Mouse (Mus musculus) forebrain, embryonic 11.5 days (tissue): ENCODE results near the gene Hectd4. TPM values are rescaled to one million over a fixed set of nuclear protein-coding genes. Genes with fewer than 3 reads are reported as not detected.
A peak's percentile ranks its signal among the peaks of the same experiment; 100 is the strongest.

Experiments used
- ATAC-seq: fragments of 200-750 bp; cut with Nextera tagmentation; replicated peaks from 2 replicates; pipeline ENCODE4 v1.8.0; 2017; ENCODE audit warnings: moderate TSS enrichment; ENCODE audit not compliant: low FRiP score
- DNase-seq: peaks from one replicate; pipeline ENCODE4 v3.0.0-alpha.2; 2017; ENCODE audit warnings: low spot score
- H3K27ac ChIP-seq: fragments of 300-500 bp; sonication (generic); 2 replicates; pipeline ENCODE4 v1.5.1; 2014; ENCODE audit warnings: low read depth, low read length
- H3K27me3 ChIP-seq: fragments of 300-500 bp; sonication (generic); 2 replicates; pipeline ENCODE4 v1.6.1; 2014; ENCODE audit warnings: mild to moderate bottlenecking, low read length, mixed read lengths; ENCODE audit not compliant: control insufficient read depth, insufficient read depth
- H3K36me3 ChIP-seq: fragments of 300-500 bp; sonication (generic); 2 replicates; pipeline ENCODE4 v1.6.1; 2014; ENCODE audit warnings: mild to moderate bottlenecking, low read length, moderate library complexity, mixed read lengths; ENCODE audit not compliant: control insufficient read depth, insufficient read depth
- H3K4me1 ChIP-seq: fragments of 300-500 bp; sonication (generic); replicated peaks from 2 replicates; pipeline ENCODE4 v1.6.1; 2014; ENCODE audit warnings: low read length, mixed read lengths; ENCODE audit not compliant: control insufficient read depth, insufficient read depth
- H3K4me2 ChIP-seq: fragments of 300-500 bp; sonication (generic); 2 replicates; pipeline ENCODE4 v1.6.1; 2014; ENCODE audit warnings: low read depth, mild to moderate bottlenecking, low read length, moderate library complexity, mixed read lengths; ENCODE audit not compliant: severe bottlenecking
- H3K4me3 ChIP-seq: fragments of 300-500 bp; sonication (generic); 2 replicates; pipeline ENCODE4 v1.5.1; 2014; ENCODE audit warnings: low read depth, low read length
- H3K9ac ChIP-seq: fragments of 300-500 bp; sonication (generic); 2 replicates; pipeline ENCODE4 v1.6.1; 2014; ENCODE audit warnings: low read length
- H3K9me3 ChIP-seq: fragments of 300-500 bp; sonication (generic); 2 replicates; pipeline ENCODE4 v1.6.1; 2016; ENCODE audit warnings: low read length, mixed read lengths; ENCODE audit not compliant: control insufficient read depth
- WGBS: fragments of 180-500 bp; shearing (Covaris S2); extraction: QIAGEN DNeasy Blood & Tissue Kit; methylation state at CpG from one replicate; pipeline ENCODE4 v1.1.7; 2014; 5-methylcytosine and 5-hydroxymethylcytosine counted together
- polyA plus RNA-seq: library from polyadenylated mRNA; unstranded; fragments of >200 nt; fragmentation: Nextera tagmentation; extraction: Ambion mirVana; gene quantifications from 2 replicates; pipeline ENCODE4 v1.2.1, GENCODE M21; 2014

The Hectd4 gene
- polyA plus RNA-seq, 1 experiment from 2014 or later = 13.4 TPM

GRCm38 (mm10) chr5:121189182-121189581, 30.8 kb upstream of the Hectd4 start:
- H3K27ac ChIP-seq = no peak overlapping the region
- H3K4me1 ChIP-seq = peaks cover 14% of the 10 kb centered on the region; the same call in 1 of the 2 replicates
- no peaks in the 10 kb centered on the region for H3K36me3 ChIP-seq
- whole genome bisulfite sequencing = 85% methylated on average over 9 of the region's 9 CpGs
- ATAC-seq = no peak
- H3K27me3 ChIP-seq = no peaks in the 10 kb centered on the region
- no peak for DNase-seq
- H3K9me3 ChIP-seq = no peaks in the 10 kb centered on the region
- no peak overlapping the region for H3K9ac ChIP-seq
- H3K4me3 ChIP-seq = no peak overlapping the region
- no peak overlapping the region for H3K4me2 ChIP-seq

GRCm38 (mm10) chr5:121190210-121190835, 29.7 kb upstream of the Hectd4 start:
- Histone ChIP-seq H3K4me2 (peak overlapping the region; percentile 89), H3K9ac (peak overlapping the region; percentile 65), H3K4me1 (peaks cover 8% of the 10 kb centered on the region; the same call in 1 of the 2 replicates), H3K36me3 (no peaks in the 10 kb centered on the region), H3K4me3 (peak overlapping the region; percentile 52), H3K27me3 (no peaks in the 10 kb centered on the region), H3K27ac (no peak overlapping the region), H3K9me3 (no peaks in the 10 kb centered on the region)
- no peak for ATAC-seq
- 31% methylated on average over 21 of the region's 21 CpGs for WGBS
- no peak for DNase-seq

- peak within 1 kb of the TSS; percentile 52 for H3K4me3 ChIP-seq
- peak within 1 kb of the TSS; percentile 65 for H3K9ac ChIP-seq
- H3K36me3 ChIP-seq = no peaks in the 10 kb centered on the region
- H3K27ac ChIP-seq = peak within 1 kb of the TSS; percentile 53; the same call in 1 of the 2 replicates
- under 1% methylated on average over 90 of the region's 98 CpGs for WGBS
- H3K4me1 ChIP-seq = peaks cover 8% of the 10 kb centered on the region; the same call in 1 of the 2 replicates
- H3K4me2 ChIP-seq = peak within 1 kb of the TSS; percentile 89
- H3K9me3 ChIP-seq = no peaks in the 10 kb centered on the region
- DNase-seq (peak; percentile 94), ATAC-seq (peak; percentile 95)
- H3K27me3 ChIP-seq = no peaks in the 10 kb centered on the region
Observed at GRCm38 (mm10) chr5:121190836-121191583, 29.0 kb upstream of the Hectd4 start, which contains the start of gene Ptpn11. TSS of gene Ptpn11 (minus strand) at chr5:121191397.

- Histone ChIP-seq H3K9me3 (no peaks in the 10 kb centered on the region), H3K9ac (peak overlapping the region; percentile 65), H3K4me2 (peak overlapping the region; percentile 89), H3K27me3 (no peaks in the 10 kb centered on the region), H3K27ac (peak overlapping the region; percentile 53; the same call in 1 of the 2 replicates), H3K4me1 (peaks cover 8% of the 10 kb centered on the region; the same call in 1 of the 2 replicates), H3K4me3 (peak overlapping the region; percentile 52), H3K36me3 (no peaks in the 10 kb centered on the region)
- DNase-seq = no peak
- peak; percentile 8; the same call in 1 of the 2 replicates for ATAC-seq
- WGBS = 10% methylated on average over 17 of the region's 17 CpGs
Observed at GRCm38 (mm10) chr5:121191584-121191906, 28.5 kb upstream of the Hectd4 start.

GRCm38 (mm10) chr5:121194173-121194572, 25.8 kb upstream of the Hectd4 start:
- DNase-seq (no peak), ATAC-seq (no peak)
- WGBS = 27% methylated on average over 1 of the region's 1 CpGs
- Histone ChIP-seq H3K27ac (no peak overlapping the region), H3K36me3 (no peaks in the 10 kb centered on the region), H3K27me3 (no peaks in the 10 kb centered on the region), H3K9ac (no peak overlapping the region), H3K4me1 (peaks cover 4% of the 10 kb centered on the region; the same call in 1 of the 2 replicates), H3K9me3 (no peaks in the 10 kb centered on the region), H3K4me2 (no peak overlapping the region), H3K4me3 (no peak overlapping the region)

DNA sequence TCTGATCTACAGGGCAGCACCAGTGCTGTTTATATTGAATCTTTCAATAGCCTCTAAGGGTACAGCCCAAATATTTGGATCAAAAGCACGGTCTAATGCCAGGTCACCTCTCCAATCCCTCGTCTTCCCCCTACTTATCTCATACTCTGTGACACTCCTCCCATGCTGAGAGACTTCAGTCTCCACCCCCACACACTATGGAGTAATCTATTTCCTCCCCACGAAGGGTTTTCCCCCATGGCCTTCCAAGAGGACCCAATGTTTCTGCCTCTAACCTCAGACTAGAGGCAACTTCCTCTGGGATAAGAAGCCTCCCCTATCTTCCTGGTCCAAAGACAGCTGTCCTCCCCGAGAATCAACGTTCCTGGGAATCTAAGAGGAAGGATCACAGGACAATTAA, 23.3 kb upstream of the Hectd4 start:
- Histone ChIP-seq H3K4me3 (no peak overlapping the region), H3K27me3 (no peaks in the 10 kb centered on the region), H3K4me2 (no peak overlapping the region), H3K4me1 (no peaks in the 10 kb centered on the region), H3K9me3 (no peaks in the 10 kb centered on the region), H3K9ac (no peak overlapping the region), H3K36me3 (no peaks in the 10 kb centered on the region), H3K27ac (no peak overlapping the region)
- WGBS = 52% methylated on average over 5 of the region's 5 CpGs
- ATAC-seq (no peak), DNase-seq (no peak)

- Histone ChIP-seq H3K9me3 (no peaks in the 10 kb centered on the region), H3K4me3 (no peak overlapping the region), H3K36me3 (no peaks in the 10 kb centered on the region), H3K4me1 (no peaks in the 10 kb centered on the region), H3K27me3 (no peaks in the 10 kb centered on the region), H3K9ac (no peak overlapping the region), H3K27ac (no peak overlapping the region), H3K4me2 (no peak overlapping the region)
- 91% methylated on average over 2 of the region's 2 CpGs for WGBS
- ATAC-seq = no peak
- DNase-seq = no peak
Observed at GRCm38 (mm10) chr5:121197337-121197736, 22.7 kb upstream of the Hectd4 start.

DNA sequence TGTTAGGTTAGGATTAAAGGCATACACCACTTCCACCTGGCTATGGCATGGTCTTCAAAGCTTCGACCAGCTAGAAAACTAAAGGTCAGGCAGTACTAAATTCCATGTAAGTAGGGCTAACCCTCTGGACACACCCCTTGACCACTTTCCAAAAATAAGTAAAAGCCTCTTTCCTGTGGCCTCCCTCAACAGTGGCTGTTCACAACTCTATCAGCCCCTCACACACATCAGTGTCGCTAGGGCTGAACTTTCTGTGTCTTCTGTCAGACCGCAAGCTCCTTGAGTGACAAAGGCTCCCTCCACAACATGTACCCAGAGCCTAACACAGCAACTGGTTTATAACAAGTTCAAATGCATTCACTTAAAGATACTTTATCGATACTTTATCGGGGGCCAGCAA, 21.6 kb upstream of the Hectd4 start:
- H3K9me3 ChIP-seq = no peaks in the 10 kb centered on the region
- no peak overlapping the region for H3K27ac ChIP-seq
- DNase-seq (no peak), ATAC-seq (no peak)
- no peak overlapping the region for H3K4me3 ChIP-seq
- no peaks in the 10 kb centered on the region for H3K4me1 ChIP-seq
- H3K9ac ChIP-seq = no peak overlapping the region
- no peak overlapping the region for H3K4me2 ChIP-seq
- no peaks in the 10 kb centered on the region for H3K36me3 ChIP-seq
- WGBS = 80% methylated on average over 5 of the region's 5 CpGs
- H3K27me3 ChIP-seq = no peaks in the 10 kb centered on the region
